Mouse (Mus musculus) stomach, adult 2 months (tissue): ENCODE measurements around the gene Trap1a. TPM values are rescaled to one million over a fixed set of nuclear protein-coding genes. Genes with fewer than 3 reads are reported as not detected.

Experiments
- polyA plus RNA-seq: library from polyadenylated mRNA; depleted of rRNA; stranded (reverse); fragments of >200 nt; gene quantifications from 2 replicates; pipeline ENCODE4 v1.2.3, GENCODE M21; 2012; rRNA removed

Trap1a gene
- polyA plus RNA-seq, result not detected in 2 replicates

DNA sequence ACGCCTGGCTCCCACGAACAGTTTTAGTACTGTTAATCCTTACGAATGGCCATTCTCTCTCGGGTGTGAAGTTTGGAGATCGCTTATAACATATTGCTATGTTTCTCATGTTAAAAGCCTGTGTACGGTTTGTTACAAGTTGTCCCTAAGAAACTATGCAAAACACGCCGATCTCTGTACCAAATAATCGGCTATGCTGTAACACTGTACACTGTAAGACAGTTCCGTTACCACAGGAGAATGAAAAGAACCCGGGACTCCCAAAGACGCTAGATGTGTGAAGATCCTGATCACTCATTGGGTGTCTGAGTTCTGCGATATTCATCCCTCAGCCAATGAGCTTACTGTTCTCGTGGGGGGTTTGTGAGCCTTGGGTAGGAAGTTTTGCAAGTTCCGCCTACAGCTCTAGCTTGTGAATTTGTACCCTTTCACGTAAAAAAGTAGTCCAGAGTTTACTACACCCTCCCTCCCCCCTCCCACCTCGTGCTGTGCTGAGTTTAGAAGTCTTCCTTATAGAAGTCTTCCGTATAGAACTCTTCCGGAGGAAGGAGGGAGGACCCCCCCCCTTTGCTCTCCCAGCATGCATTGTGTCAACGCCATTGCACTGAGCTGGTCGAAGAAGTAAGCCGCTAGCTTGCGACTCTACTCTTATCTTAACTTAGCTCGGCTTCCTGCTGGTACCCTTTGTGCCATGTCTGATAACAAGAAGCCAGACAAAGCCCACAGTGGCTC, at the start of gene Trap1a:
Gene Trap1a (plus strand): TSS at position 421 of the 732 bp plus-strand sequence.

Other genes with a start within 250 kb of the Trap1a start
- gene Serpina7, start 248.4 kb upstream of the Trap1a start, polyA plus RNA-seq, result 0.14 TPM in 1 of 2 replicates, not detected in the other
- gene 4930513O06Rik, start 247.4 kb upstream of the Trap1a start, polyA plus RNA-seq, result not detected in 2 replicates
- gene 4933428M09Rik, start 154.5 kb upstream of the Trap1a start, polyA plus RNA-seq, result not detected in 2 replicates
- 0.05 and 0.27 TPM in 2 replicates for gene Mum1l1, start 123.6 kb upstream of the Trap1a start, polyA plus RNA-seq
- 0.02 TPM in 1 of 2 replicates, not detected in the other for gene D330045A20Rik, start 146.7 kb downstream of the Trap1a start, polyA plus RNA-seq
- gene Rnf128, start 229.6 kb downstream of the Trap1a start, polyA plus RNA-seq, result 7.8 and 18.4 TPM in 2 replicates